Mouse (Mus musculus) inflammation-experienced regulatory T-cells, adult 6 months (primary cell): ENCODE results near the gene Trnp1. TPM values are rescaled to one million over a fixed set of nuclear protein-coding genes. Genes with fewer than 3 reads are reported as not detected.
"Not testable (repeated sequence)": the region's sequence is repeated elsewhere in the genome, so short reads cannot be mapped to it uniquely, and the experiment has no call there.

Experiments
- ATAC-seq: one replicate; pipeline ENCODE4 v1.8.0; 2017
- polyA plus RNA-seq, 3 experiments: library from polyadenylated mRNA; unstranded; fragments of 100-300 nt; shearing (Covaris generic); gene quantifications; one replicate each; pipeline ENCODE4 v1.2.1; 2017

Gene Trnp1
- polyA plus RNA-seq = not detected

DNA sequence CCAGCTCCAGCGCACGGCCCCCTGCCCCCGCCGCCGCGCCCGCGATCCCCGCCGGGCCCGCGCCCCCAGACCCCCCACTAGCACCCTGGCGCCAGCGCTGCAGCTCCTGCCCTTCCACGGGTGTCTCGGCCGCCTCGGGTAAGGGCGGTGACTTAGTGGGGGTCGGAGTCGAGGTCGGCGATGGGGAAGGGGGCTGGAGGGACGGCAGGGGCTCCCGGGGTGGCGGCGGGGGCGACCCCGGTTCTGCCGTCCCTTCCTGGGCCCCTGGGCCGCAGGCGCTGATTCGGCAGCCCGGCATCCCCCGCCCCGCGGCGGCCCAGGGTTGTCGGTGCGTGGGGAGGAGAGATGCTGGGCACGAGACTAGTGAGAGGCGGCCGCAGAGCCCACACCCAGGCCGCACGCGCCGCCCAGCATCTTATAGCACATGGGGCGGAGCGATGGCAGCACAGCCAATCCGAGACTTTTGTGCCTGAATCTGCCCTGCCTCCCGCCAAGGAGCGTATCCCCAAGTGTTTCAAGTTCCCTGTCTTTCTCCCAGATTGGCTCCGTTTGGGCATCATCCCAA lies at the start of gene Trnp1:
Trnp1 (minus strand) TSS at position 391 of the 565 bp plus-strand sequence.
- peak; percentile 60 for ATAC-seq

- ATAC-seq = peak; percentile 97
Measured at GRCm38 (mm10) chr4:133545272-133546231, 47.2 kb upstream of the Trnp1 start, which contains the start of gene Nudc. Nudc (minus strand) TSS chr4:133545996.

DNA sequence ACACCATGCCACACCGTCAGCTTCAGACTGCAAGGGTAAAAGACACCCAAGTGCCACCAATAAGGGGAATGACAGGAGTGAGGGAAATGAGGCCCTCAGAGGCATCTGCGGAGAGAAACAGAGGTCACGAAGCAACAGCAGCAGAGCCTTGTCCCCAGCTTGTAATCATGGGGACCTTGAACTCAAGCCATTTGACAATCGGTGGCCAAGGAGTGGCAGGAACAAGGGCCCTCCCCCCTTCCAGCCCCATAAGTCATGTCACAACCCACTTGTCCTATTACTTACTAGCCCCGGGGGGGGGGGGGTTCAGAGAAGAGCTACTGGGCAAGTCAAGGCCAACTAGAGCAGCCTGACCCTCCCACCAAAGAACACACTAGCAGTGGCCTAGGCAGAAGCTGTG lies 38.3 kb upstream of the Trnp1 start:
- no peak for ATAC-seq

DNA sequence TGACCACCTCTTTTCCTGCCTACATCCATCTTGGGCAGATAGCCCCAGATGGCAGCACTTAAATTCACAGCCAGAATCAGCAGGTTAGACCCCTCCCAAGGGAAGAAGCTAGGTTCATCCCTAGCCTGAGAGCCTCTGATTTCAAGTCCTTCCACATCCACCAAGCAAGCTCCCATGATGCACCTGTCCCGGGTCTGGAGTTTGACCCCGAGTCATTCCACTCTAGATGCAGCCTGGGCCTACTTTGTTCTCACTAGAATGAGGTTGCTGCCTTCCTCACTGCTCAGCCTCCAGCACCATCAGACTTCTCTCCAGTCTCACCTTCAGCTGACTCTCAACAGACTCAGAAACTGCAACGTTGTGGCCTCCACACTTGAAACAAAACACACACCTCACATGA lies 37.7 kb upstream of the Trnp1 start:
- ATAC-seq = no peak

- ATAC-seq = no peak
Measured at GRCm38 (mm10) chr4:133532777-133533176, 34.4 kb upstream of the Trnp1 start.

DNA sequence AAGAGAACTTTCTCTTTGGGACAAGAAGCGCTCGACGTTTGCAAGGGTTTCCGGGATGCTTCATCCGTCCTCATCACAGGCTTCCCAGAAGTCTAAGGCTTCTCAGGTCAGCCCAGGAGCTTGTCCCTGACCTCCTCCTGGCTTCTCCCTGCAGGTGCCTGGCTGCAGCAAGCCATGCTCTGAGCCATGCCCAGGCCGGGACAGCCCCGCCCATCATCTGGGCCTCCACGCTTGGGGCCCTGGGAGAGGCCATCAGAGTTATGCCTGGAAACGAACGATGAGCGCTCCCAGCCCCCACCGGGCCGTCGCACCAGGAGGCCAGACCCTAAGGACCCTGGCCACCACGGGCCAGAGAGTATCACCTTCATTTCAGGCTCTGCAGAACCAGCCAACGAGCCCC lies 29.4 kb upstream of the Trnp1 start:
- ATAC-seq = no peak

DNA sequence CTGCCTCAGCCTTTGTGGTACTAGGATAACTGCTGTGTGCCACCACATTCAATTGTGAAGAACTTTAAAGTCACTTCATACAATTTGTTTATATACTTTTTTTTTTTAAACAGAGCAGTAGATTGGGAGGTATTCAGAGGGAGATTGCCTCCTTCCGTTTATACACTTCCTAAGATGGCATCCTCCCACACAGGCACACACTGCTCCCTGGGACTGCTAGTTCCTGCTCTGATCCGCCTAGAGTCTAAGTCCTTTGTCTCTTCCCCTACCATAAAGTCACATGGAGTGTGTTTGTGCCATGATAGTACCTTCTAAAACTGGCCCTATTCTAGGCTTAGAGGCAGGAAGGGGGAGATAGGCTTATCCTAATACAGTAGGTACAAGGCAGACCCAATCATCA lies 23.2 kb upstream of the Trnp1 start:
- ATAC-seq = no peak

- ATAC-seq = no peak
Measured at GRCm38 (mm10) chr4:133519369-133519665, 21.0 kb upstream of the Trnp1 start.

GRCm38 (mm10) chr4:133518601-133519368 lies 20.4 kb upstream of the Trnp1 start, which contains the start of gene Kdf1:
Kdf1 (plus strand) TSS chr4:133518963.
- ATAC-seq = no peak

DNA sequence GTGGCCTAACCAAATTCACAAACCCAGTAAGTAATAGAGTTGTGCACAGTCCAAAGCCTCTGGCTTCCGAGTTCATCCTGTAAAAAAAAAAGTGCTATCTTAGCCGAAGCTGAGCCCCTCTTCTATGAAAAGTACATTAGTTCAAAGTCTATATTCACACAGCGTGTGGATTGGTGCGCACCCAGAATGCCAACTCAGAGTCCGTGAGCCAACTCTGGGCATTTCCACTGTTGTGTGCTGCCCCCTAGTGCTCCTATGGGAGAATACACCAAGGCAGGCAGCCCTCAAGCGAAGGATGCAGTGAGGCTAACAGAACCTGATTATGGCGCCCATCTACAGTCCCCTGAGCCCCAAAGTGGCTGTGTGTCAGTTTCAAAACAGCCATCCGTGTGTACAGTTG lies 14.6 kb upstream of the Trnp1 start:
- peak; percentile 54 for ATAC-seq

GRCm38 (mm10) chr4:133512511-133512910 lies 14.2 kb upstream of the Trnp1 start:
- ATAC-seq = not testable (repeated sequence)

DNA sequence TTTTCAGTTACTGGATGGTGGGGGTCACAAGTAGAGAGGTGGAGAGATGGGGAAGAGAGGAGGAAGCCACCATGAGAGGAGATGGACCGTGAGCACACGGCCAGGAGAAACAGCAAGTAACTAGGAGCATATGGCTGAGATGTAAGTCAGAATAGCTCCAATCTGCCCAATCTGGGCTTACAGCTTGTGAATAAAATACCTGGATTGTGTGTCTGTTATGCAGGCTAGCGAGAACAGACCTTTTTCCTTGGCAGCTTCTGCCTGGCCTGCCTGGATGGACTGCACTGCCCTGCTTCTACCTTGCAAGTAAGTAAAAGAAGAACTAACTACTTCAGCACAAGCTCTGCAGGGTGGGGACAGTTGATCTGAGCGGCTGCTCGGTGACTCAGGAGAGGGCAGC lies 12.7 kb upstream of the Trnp1 start:
- ATAC-seq = no peak

DNA sequence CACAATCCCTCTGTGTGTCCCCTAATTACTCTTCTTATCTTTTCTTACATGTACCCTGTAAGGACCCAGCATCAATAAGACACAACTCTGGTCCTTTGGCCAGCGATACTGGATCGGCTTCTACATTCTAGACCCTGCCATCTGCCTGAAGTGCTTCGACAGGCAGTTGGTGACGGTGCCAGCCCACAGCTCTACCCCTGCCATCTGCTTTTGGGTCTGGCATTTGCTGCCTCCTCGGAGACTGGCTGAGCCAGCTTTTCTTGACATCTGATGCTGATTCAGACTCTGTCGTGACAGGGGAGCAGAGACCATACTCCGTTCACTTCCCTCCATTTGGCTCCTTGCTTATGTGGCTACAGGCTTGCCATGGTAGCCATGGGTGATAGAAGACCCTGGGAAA lies 10.6 kb upstream of the Trnp1 start:
- no peak for ATAC-seq

DNA sequence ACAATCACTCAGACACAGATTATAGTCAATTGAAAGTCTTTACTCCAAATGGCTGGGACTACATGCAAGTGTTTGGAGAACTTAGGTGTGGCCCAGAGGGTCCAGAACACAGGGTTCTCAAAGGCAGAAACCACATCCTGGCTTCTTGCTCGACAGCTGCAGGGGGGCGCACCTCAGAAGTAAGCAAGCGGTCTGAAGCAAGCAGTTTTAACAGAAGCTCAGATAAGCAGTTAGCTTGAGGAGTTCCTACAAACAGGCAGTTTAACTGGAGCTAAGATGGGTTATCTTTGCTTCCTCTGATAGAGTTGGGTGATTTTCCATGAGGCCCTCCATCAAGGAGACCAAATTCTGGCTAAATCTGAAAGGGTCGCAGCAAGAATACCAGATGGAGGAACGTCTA lies 8.2 kb upstream of the Trnp1 start:
- ATAC-seq = no peak

GRCm38 (mm10) chr4:133504755-133505485 lies 6.6 kb upstream of the Trnp1 start:
- no peak for ATAC-seq

GRCm38 (mm10) chr4:133504300-133504699 lies 6.0 kb upstream of the Trnp1 start:
- no peak for ATAC-seq

GRCm38 (mm10) chr4:133501514-133501913 lies 3.2 kb upstream of the Trnp1 start:
- no peak for ATAC-seq

- no peak for ATAC-seq
Measured at GRCm38 (mm10) chr4:133497461-133498159, 740 bp downstream of the Trnp1 start.

GRCm38 (mm10) chr4:133496738-133497445 lies 1.5 kb downstream of the Trnp1 start:
- no peak for ATAC-seq

GRCm38 (mm10) chr4:133495711-133496110 lies 2.6 kb downstream of the Trnp1 start:
- no peak for ATAC-seq

- ATAC-seq = no peak
Measured at GRCm38 (mm10) chr4:133494867-133495266, 3.5 kb downstream of the Trnp1 start.
